Mouse (Mus musculus) heart, postnatal 0 days (tissue): Measurements from ENCODE around the gene Prr5l. TPM values are rescaled to one million over a fixed set of nuclear protein-coding genes. Genes with fewer than 3 reads are reported as not detected.

Source experiments
- ATAC-seq: fragments of 200-750 bp; cut with Nextera tagmentation; 2 replicates; pipeline ENCODE4 v1.8.0; 2017; ENCODE audit warnings: low read depth, moderate number of reproducible peaks, moderate library complexity; ENCODE audit not compliant: insufficient read depth
- DNase-seq: peaks from one replicate; pipeline ENCODE4 v3.0.0-alpha.2; 2016; ENCODE audit warnings: low spot score
- H3K27ac ChIP-seq: fragments of 300-500 bp; sonication (generic); 2 replicates; pipeline ENCODE4 v1.5.1; 2014; ENCODE audit warnings: low read depth, mild to moderate bottlenecking
- H3K27me3 ChIP-seq: fragments of 300-500 bp; sonication (generic); 2 replicates; pipeline ENCODE4 v1.6.1; 2014; ENCODE audit warnings: low read length, mixed read lengths; ENCODE audit not compliant: control insufficient read depth, insufficient read depth
- H3K36me3 ChIP-seq: fragments of 300-500 bp; sonication (generic); replicated peaks from 2 replicates; pipeline ENCODE4 v1.6.1; 2014; ENCODE audit warnings: low read length, mixed read lengths; ENCODE audit not compliant: control insufficient read depth, insufficient read depth
- H3K4me1 ChIP-seq: fragments of 300-500 bp; sonication (generic); 2 replicates; pipeline ENCODE4 v1.6.1; 2014; ENCODE audit warnings: antibody characterized with exemption; ENCODE audit not compliant: control insufficient read depth, insufficient read depth
- H3K4me2 ChIP-seq: fragments of 300-500 bp; sonication (generic); 2 replicates; pipeline ENCODE4 v1.6.1; 2014; ENCODE audit warnings: low read depth, mild to moderate bottlenecking, low read length, moderate library complexity
- H3K4me3 ChIP-seq: fragments of 300-500 bp; sonication (generic); 2 replicates; pipeline ENCODE4 v1.5.1; 2014; ENCODE audit warnings: low read depth, low read length
- H3K9ac ChIP-seq: fragments of 300-500 bp; sonication (generic); replicated peaks from 2 replicates; pipeline ENCODE4 v1.6.1; 2014; ENCODE audit warnings: low read depth, low read length, mixed read lengths
- H3K9me3 ChIP-seq: fragments of 300-500 bp; sonication (generic); replicated peaks from 2 replicates; pipeline ENCODE4 v1.6.1; 2016; ENCODE audit warnings: low read length; ENCODE audit not compliant: control insufficient read depth
- CTCF ChIP-seq: IDR thresholded peaks from 2 replicates; pipeline ENCODE4 v1.5.1; 2016; ENCODE audit warnings: antibody characterized with exemption, control low read depth, low read depth
- EP300 ChIP-seq: IDR thresholded peaks from 2 replicates; pipeline ENCODE4 v1.6.1; 2016; ENCODE audit warnings: antibody characterized with exemption, low read depth
- WGBS: fragments of 180-500 bp; shearing (Covaris S2); extraction: QIAGEN DNeasy Blood & Tissue Kit; methylation state at CpG from one replicate; pipeline ENCODE4 v1.1.7; 2014; 5-methylcytosine and 5-hydroxymethylcytosine counted together
- polyA plus RNA-seq: library from polyadenylated mRNA; unstranded; fragments of >200 nt; fragmentation: Nextera tagmentation; extraction: Ambion mirVana; gene quantifications from 2 replicates; pipeline ENCODE4 v1.2.1, GENCODE M21; 2015
- total RNA-seq: library from RNA; depleted of rRNA; stranded (reverse); fragments of >200 nt; gene quantifications from 2 replicates; pipeline ENCODE4 v1.2.3, GENCODE M21; 2014; ENCODE audit warnings: low replicate concordance

The Prr5l gene
- total and polyA plus RNA-seq, 2 experiments from 2014 or later = 2.9 to 16.1 TPM

DNA sequence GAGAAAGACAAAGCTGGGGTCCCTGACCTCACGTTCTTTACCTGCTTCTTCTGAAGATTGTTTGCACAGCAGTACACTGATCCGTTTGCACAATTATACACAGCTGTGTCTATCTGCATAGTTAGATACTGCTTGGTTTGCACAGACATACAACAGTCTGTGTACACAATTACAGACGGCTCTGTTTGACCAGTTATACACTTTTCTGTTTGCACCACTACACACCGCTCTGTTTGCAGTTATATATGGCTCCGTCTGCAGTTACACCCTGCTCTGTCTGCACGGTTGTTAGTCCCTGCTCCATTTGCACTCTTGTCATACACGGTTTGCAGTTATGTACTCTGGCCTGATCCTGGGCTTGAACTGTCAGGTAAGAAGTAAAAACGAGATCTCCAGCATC lies 141.2 kb downstream of the Prr5l start:
- Histone ChIP-seq H3K4me3 (no peak overlapping the region), H3K27ac (no peak overlapping the region), H3K4me1 (no peaks in the 10 kb centered on the region), H3K4me2 (no peak overlapping the region), H3K36me3 (no peaks in the 10 kb centered on the region), H3K9me3 (no peaks in the 10 kb centered on the region), H3K9ac (no peak overlapping the region), H3K27me3 (no peaks in the 10 kb centered on the region)
- DNase-seq (no peak), ATAC-seq (no peak)
- no peak for TF ChIP-seq CTCF
- no peak for TF ChIP-seq EP300
- 83% methylated on average over 8 of the region's 8 CpGs for WGBS

DNA sequence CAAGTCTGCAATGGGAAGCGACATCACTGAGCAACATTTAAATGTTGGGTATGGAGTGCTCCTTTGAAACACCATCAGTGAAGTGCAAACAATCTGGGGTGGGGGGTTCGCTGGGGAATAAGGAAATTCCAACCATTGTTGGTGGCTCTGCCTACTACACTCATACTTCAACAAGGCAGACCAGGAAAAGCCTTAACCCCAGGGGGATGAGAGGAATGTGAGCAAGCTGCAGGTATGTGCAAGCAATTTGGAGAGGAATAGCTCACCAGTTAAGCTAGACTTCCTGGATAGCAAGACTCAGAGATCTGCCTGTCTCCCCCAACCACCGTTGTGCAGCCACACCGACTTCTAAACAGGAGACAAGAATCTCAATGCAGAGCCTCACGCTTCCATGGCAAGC lies 142.9 kb downstream of the Prr5l start:
- Histone ChIP-seq H3K36me3 (no peaks in the 10 kb centered on the region), H3K4me1 (no peaks in the 10 kb centered on the region), H3K9me3 (no peaks in the 10 kb centered on the region), H3K4me3 (no peak overlapping the region), H3K9ac (no peak overlapping the region), H3K4me2 (no peak overlapping the region), H3K27me3 (no peaks in the 10 kb centered on the region), H3K27ac (no peak overlapping the region)
- 57% methylated on average over 5 of the region's 5 CpGs for WGBS
- DNase-seq (no peak), ATAC-seq (no peak)
- TF ChIP-seq CTCF (no peak), EP300 (no peak)

GRCm38 (mm10) chr2:101733564-101733963 lies 149.3 kb downstream of the Prr5l start:
- Histone ChIP-seq H3K27ac (no peak overlapping the region), H3K9ac (no peak overlapping the region), H3K27me3 (no peaks in the 10 kb centered on the region), H3K4me3 (no peak overlapping the region), H3K4me2 (no peak overlapping the region), H3K9me3 (no peaks in the 10 kb centered on the region), H3K36me3 (no peaks in the 10 kb centered on the region), H3K4me1 (no peaks in the 10 kb centered on the region)
- peak; percentile 51; the same call in 1 of the 2 replicates for ATAC-seq
- DNase-seq = no peak
- TF ChIP-seq EP300 = no peak
- TF ChIP-seq CTCF = no peak
- 63% methylated on average over 3 of the region's 3 CpGs for WGBS

GRCm38 (mm10) chr2:101732777-101733210 lies 150.0 kb downstream of the Prr5l start:
- no peaks in the 10 kb centered on the region for H3K9me3 ChIP-seq
- ATAC-seq = no peak
- no peak overlapping the region for H3K4me3 ChIP-seq
- H3K4me1 ChIP-seq = no peaks in the 10 kb centered on the region
- no peak for TF ChIP-seq CTCF
- no peak for TF ChIP-seq EP300
- DNase-seq = no peak
- no peaks in the 10 kb centered on the region for H3K27me3 ChIP-seq
- H3K9ac ChIP-seq = no peak overlapping the region
- WGBS = 78% methylated on average over 10 of the region's 10 CpGs
- H3K4me2 ChIP-seq = no peak overlapping the region
- H3K36me3 ChIP-seq = no peaks in the 10 kb centered on the region
- no peak overlapping the region for H3K27ac ChIP-seq

DNA sequence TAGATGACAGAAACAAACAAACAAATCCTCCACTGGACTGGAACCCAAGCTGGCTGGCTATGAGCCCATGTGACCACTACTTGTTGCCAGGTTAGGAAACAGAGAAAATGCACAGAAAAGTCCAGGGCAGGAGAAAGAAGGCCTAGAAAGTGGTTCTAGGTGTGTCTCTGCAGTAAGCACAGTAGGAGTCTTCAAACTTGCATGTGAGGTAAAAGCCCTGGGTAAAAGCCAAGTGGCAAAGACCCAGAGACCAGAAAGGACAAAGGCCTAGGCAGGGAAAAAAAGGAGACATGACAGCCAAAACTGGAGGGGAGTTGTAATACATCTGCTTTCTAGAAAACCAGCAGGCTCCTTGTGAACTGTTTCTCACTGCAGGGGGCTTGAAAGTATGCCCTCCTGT lies 151.9 kb downstream of the Prr5l start:
- H3K36me3 ChIP-seq = no peaks in the 10 kb centered on the region
- ATAC-seq (no peak), DNase-seq (no peak)
- H3K27ac ChIP-seq = no peak overlapping the region
- H3K9me3 ChIP-seq = no peaks in the 10 kb centered on the region
- no peaks in the 10 kb centered on the region for H3K4me1 ChIP-seq
- no peak overlapping the region for H3K9ac ChIP-seq
- no peak overlapping the region for H3K4me2 ChIP-seq
- TF ChIP-seq CTCF (no peak), EP300 (no peak)
- no peak overlapping the region for H3K4me3 ChIP-seq
- H3K27me3 ChIP-seq = no peaks in the 10 kb centered on the region

GRCm38 (mm10) chr2:101729472-101729871 lies 153.4 kb downstream of the Prr5l start:
- no peak for TF ChIP-seq CTCF
- no peak for TF ChIP-seq EP300
- Histone ChIP-seq H3K27ac (no peak overlapping the region), H3K9me3 (no peaks in the 10 kb centered on the region), H3K27me3 (no peaks in the 10 kb centered on the region), H3K4me3 (no peak overlapping the region), H3K4me1 (no peaks in the 10 kb centered on the region), H3K36me3 (no peaks in the 10 kb centered on the region), H3K4me2 (no peak overlapping the region), H3K9ac (no peak overlapping the region)
- ATAC-seq (no peak), DNase-seq (no peak)
- WGBS = 25% methylated on average over 1 of the region's 1 CpGs
